Mouse (Mus musculus) midbrain, embryonic 16.5 days (tissue): ENCODE measurements at regions not wholly inside any gene's neighbourhood (a gene's known extent, or its start where the extent isn't known, plus 50 kb on each side); places are given as distances from the start of the nearest gene placed in this dataset.
A peak's percentile ranks its signal among the peaks of the same experiment; 100 is the strongest.

Experiments used
- ATAC-seq: fragments of 200-750 bp; cut with Nextera tagmentation; 2 replicates; pipeline ENCODE4 v1.8.0; 2017; ENCODE audit warnings: moderate TSS enrichment
- H3K27ac ChIP-seq: fragments of 300-500 bp; sonication (generic); 2 replicates; pipeline ENCODE4 v1.5.1; 2014; ENCODE audit warnings: mild to moderate bottlenecking, low read length, mixed read lengths
- H3K27me3 ChIP-seq: fragments of 300-500 bp; sonication (generic); 2 replicates; pipeline ENCODE4 v1.6.1; 2014; ENCODE audit warnings: low read depth, low read length, mixed read lengths; ENCODE audit not compliant: control insufficient read depth, insufficient read depth
- H3K36me3 ChIP-seq: fragments of 300-500 bp; sonication (generic); 2 replicates; pipeline ENCODE4 v1.6.1; 2014; ENCODE audit warnings: mild to moderate bottlenecking, low read length, moderate library complexity, mixed read lengths; ENCODE audit not compliant: control insufficient read depth, insufficient read depth
- H3K4me1 ChIP-seq: fragments of 300-500 bp; sonication (generic); 2 replicates; pipeline ENCODE4 v1.6.1; 2014; ENCODE audit warnings: mild to moderate bottlenecking, low read length, mixed read lengths; ENCODE audit not compliant: control insufficient read depth, insufficient read depth
- H3K4me2 ChIP-seq: fragments of 300-500 bp; sonication (generic); 2 replicates; pipeline ENCODE4 v1.6.1; 2014; ENCODE audit warnings: mild to moderate bottlenecking, low read length, mixed read lengths
- H3K4me3 ChIP-seq: fragments of 300-500 bp; sonication (generic); 2 replicates; pipeline ENCODE4 v1.5.1; 2014; ENCODE audit warnings: low read depth, mild to moderate bottlenecking, low read length, moderate library complexity, mixed read lengths
- H3K9ac ChIP-seq: fragments of 300-500 bp; sonication (generic); 2 replicates; pipeline ENCODE4 v1.6.1; 2014; ENCODE audit warnings: low read depth, low read length, mixed read lengths
- H3K9me3 ChIP-seq: fragments of 300-500 bp; sonication (generic); replicated peaks from 2 replicates; pipeline ENCODE4 v1.6.1; 2014; ENCODE audit warnings: mild to moderate bottlenecking, low read length, mixed read lengths; ENCODE audit not compliant: control insufficient read depth, poor library complexity, severe bottlenecking
- WGBS: fragments of 180-500 bp; shearing (Covaris S2); extraction: QIAGEN DNeasy Blood & Tissue Kit; methylation state at CpG from one replicate; pipeline ENCODE4 v1.1.7; 2014; 5-methylcytosine and 5-hydroxymethylcytosine counted together

DNA sequence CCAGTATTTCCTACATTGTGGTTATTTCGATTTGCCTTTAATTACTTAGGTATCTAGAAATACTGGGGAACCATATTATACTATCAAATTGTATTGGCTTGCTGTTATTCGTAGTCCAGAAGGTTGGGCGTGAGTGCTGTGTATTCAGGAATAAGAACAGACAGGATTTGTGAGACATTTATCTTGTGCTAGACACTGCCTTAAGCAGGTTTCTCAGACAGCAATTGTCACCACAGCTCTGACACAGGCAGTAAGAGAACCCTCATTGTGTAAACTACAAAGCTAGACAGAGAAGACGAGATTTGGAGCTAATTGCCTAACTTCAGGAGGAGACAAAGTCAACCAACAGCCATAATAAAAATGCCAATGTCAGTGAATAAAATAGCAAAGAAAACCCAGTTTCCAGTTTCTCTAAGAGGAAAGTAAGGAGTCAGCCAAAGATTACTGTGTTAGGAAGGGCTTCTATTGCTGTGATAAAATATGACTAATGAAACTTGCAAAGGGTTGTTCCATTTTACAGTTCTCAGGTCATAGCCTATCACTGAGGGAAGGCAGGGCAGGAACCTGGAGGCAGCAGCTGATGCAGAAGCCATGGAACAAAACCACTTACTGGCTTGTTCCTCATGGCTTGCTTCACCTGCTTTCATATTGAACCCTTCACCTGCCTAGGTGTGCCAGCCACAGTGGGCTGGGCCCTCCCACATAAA lies 78.6 kb upstream of the Gas2 start:
- ATAC-seq, result no peak
- H3K9ac ChIP-seq, result no peak overlapping the region
- peak overlapping the region; percentile 45 for H3K27ac ChIP-seq
- no peaks in the 10 kb centered on the region for H3K27me3 ChIP-seq
- peaks cover 6% of the 10 kb centered on the region; the same call in 1 of the 2 replicates for H3K4me1 ChIP-seq
- WGBS, result 59% methylated on average over 4 of the region's 4 CpGs
- H3K9me3 ChIP-seq, result no peaks in the 10 kb centered on the region
- H3K36me3 ChIP-seq, result no peaks in the 10 kb centered on the region
- no peak overlapping the region for H3K4me3 ChIP-seq
- H3K4me2 ChIP-seq, result no peak overlapping the region

DNA sequence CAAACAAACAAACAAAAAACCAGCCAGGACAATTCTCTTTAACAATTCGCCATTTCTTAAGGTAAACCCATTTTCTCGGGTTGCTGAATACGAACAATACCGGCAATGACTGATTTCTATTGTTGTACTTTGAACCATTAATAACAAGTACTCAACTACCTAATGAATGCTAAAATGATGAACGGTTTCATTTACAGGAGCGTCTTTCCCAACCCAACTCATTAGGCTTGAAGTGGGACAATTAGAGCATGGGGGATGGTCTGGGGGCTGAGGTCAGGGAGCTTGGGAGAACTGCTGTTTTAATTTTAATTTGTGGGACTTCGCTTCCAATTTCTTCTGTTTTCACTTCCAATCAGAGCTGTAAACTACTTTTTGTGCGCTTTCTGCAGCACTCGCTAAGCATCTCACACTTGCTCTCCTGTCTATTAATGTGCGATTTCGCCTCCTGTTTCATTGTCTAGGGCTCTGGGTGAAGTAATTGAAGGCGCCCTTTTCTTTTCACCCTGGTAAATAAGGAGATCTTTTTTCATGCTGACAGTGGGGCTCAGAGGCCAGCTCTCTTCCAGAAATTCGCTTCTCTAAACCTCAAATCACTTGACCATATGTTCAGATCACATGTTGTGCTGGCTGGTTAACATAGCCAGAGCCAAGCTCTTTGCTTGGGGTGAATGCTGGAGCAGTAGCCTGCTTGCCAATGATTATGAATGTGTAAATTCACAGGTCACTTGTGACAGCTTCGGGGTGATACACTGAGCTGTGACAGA lies 77.7 kb upstream of the Gas2 start:
- ATAC-seq, result peak; percentile 67
- Histone ChIP-seq H3K9ac (no peak overlapping the region), H3K27ac (peak overlapping the region; percentile 56), H3K27me3 (no peaks in the 10 kb centered on the region), H3K36me3 (no peaks in the 10 kb centered on the region), H3K4me1 (peaks cover 6% of the 10 kb centered on the region; the same call in 1 of the 2 replicates), H3K9me3 (no peaks in the 10 kb centered on the region), H3K4me3 (no peak overlapping the region), H3K4me2 (no peak overlapping the region)
- 37% methylated on average over 14 of the region's 14 CpGs for WGBS

GRCm38 (mm10) chr7:51790690-51791560 lies 70.9 kb upstream of the Gas2 start:
- WGBS, result 24% methylated on average over 17 of the region's 17 CpGs
- peak overlapping the region; percentile 84 for H3K27ac ChIP-seq
- H3K4me2 ChIP-seq, result peak overlapping the region; percentile 37
- no peak overlapping the region for H3K4me3 ChIP-seq
- ATAC-seq, result peak; percentile 72
- no peaks in the 10 kb centered on the region for H3K27me3 ChIP-seq
- H3K36me3 ChIP-seq, result no peaks in the 10 kb centered on the region
- H3K4me1 ChIP-seq, result peaks cover 13% of the 10 kb centered on the region
- no peaks in the 10 kb centered on the region for H3K9me3 ChIP-seq
- H3K9ac ChIP-seq, result peak overlapping the region; percentile 48

GRCm38 (mm10) chr7:51791561-51791863 lies 70.3 kb upstream of the Gas2 start:
- H3K4me2 ChIP-seq, result peak overlapping the region; percentile 37
- ATAC-seq, result peak; percentile 40
- peak overlapping the region; percentile 48; the same call in 1 of the 2 replicates for H3K9ac ChIP-seq
- no peaks in the 10 kb centered on the region for H3K36me3 ChIP-seq
- no peak overlapping the region for H3K4me3 ChIP-seq
- H3K27me3 ChIP-seq, result no peaks in the 10 kb centered on the region
- 45% methylated on average over 3 of the region's 3 CpGs for WGBS
- peak overlapping the region; percentile 84 for H3K27ac ChIP-seq
- no peaks in the 10 kb centered on the region for H3K9me3 ChIP-seq
- H3K4me1 ChIP-seq, result peaks cover 13% of the 10 kb centered on the region
